Mouse (Mus musculus) midbrain, embryonic 16.5 days (tissue): ENCODE results near the gene Trim12a. TPM values are rescaled to one million over a fixed set of nuclear protein-coding genes. Genes with fewer than 3 reads are reported as not detected.

Experiments
- polyA plus RNA-seq: library from polyadenylated mRNA; unstranded; fragments of >200 nt; fragmentation: Nextera tagmentation; extraction: Ambion mirVana; gene quantifications from 2 replicates; pipeline ENCODE4 v1.2.1, GENCODE M21; 2015

The Trim12a gene
- polyA plus RNA-seq, 1 experiment from 2014 or later: 1.7 TPM

Other genes with a start within 250 kb of the Trim12a start
- not detected in 2 replicates for gene Olfr644, start 243.6 kb downstream of the Trim12a start, polyA plus RNA-seq
- gene Olfr645, start 230.0 kb downstream of the Trim12a start, polyA plus RNA-seq: not detected in 2 replicates
- not detected in 2 replicates for gene Olfr646, start 210.6 kb downstream of the Trim12a start, polyA plus RNA-seq
- gene Ubqln5, start 185.6 kb downstream of the Trim12a start, polyA plus RNA-seq: not detected in 2 replicates
- gene Olfr643, start 178.1 kb downstream of the Trim12a start, polyA plus RNA-seq: not detected in 2 replicates
- not detected in 2 replicates for gene Ubqln3, start 172.2 kb downstream of the Trim12a start, polyA plus RNA-seq
- not detected in 2 replicates for gene Ubqlnl, start 164.9 kb downstream of the Trim12a start, polyA plus RNA-seq
- not detected in 2 replicates for gene Olfm5, start 150.6 kb downstream of the Trim12a start, polyA plus RNA-seq
- gene Olfr648, start 132.1 kb downstream of the Trim12a start, polyA plus RNA-seq: 0.66 and 0.67 TPM in 2 replicates
- not detected in 2 replicates for gene Olfr649, start 119.5 kb downstream of the Trim12a start, polyA plus RNA-seq
- 0.35 and 0.46 TPM in 2 replicates for gene Trim6, start 96.7 kb downstream of the Trim12a start, polyA plus RNA-seq
- 0.76 and 0.89 TPM in 2 replicates for gene Trim34a, start 71.0 kb downstream of the Trim12a start, polyA plus RNA-seq
- 0.12 and 0.21 TPM in 2 replicates for gene Trim5, start 27.4 kb downstream of the Trim12a start, polyA plus RNA-seq
- gene Trim34b, start 14.0 kb upstream of the Trim12a start, polyA plus RNA-seq: not detected in 2 replicates
- 1.4 and 1.5 TPM in 2 replicates for gene Trim12c, start 37.9 kb upstream of the Trim12a start, polyA plus RNA-seq
- gene Trim30b, start 54.4 kb upstream of the Trim12a start, polyA plus RNA-seq: not detected in 2 replicates
- not detected in 2 replicates for gene Trim30c, start 85.4 kb upstream of the Trim12a start, polyA plus RNA-seq
- 0.42 and 0.48 TPM in 2 replicates for gene Trim30a, start 149.7 kb upstream of the Trim12a start, polyA plus RNA-seq
- gene Trim30d, start 192.4 kb upstream of the Trim12a start, polyA plus RNA-seq: 0.36 and 0.50 TPM in 2 replicates
- not detected in 2 replicates for gene Olfr651, start 234.7 kb upstream of the Trim12a start, polyA plus RNA-seq
- gene Olfr652, start 245.4 kb upstream of the Trim12a start, polyA plus RNA-seq: not detected in 2 replicates